Mouse (Mus musculus): ENCODE measurements around the gene Prkar1b. TPM values are rescaled to one million over a fixed set of nuclear protein-coding genes. Genes with fewer than 3 reads are reported as not detected.

Gene Prkar1b
- 2.3 TPM for polyA plus RNA-seq (2017; shearing (Covaris generic))

GRCm38 (mm10) chr5:139149681-139150602, at the start of gene Prkar1b, which contains the start of gene Dnaaf5:
Prkar1b (minus strand) TSS chr5:139150001.
Dnaaf5 (plus strand) TSS chr5:139150223.

GRCm38 (mm10) chr5:138997171-138997788, 152.5 kb downstream of the Prkar1b start, which contains the start of gene Pdgfa:
Pdgfa (minus strand) TSS chr5:138997370.

Other genes with a start within 250 kb of the Prkar1b start
- gene Pdgfa, start 152.6 kb downstream of the Prkar1b start, polyA plus RNA-seq (2017; shearing (Covaris generic)), result 0.16 TPM
- gene Dnaaf5, start 222 bp upstream of the Prkar1b start, polyA plus RNA-seq (2017; shearing (Covaris generic)), result 28.7 TPM
- 41.6 TPM for gene Sun1, start 50.6 kb upstream of the Prkar1b start, polyA plus RNA-seq (2017; shearing (Covaris generic))
- gene Get4, start 102.3 kb upstream of the Prkar1b start, polyA plus RNA-seq (2017; shearing (Covaris generic)), result 142 TPM
- 28.1 TPM for gene Adap1, start 175.6 kb upstream of the Prkar1b start, polyA plus RNA-seq (2017; shearing (Covaris generic))
- 53.2 TPM for gene Cox19, start 201.4 kb upstream of the Prkar1b start, polyA plus RNA-seq (2017; shearing (Covaris generic))
- not detected for gene Cyp2w1, start 202.6 kb upstream of the Prkar1b start, polyA plus RNA-seq (2017; shearing (Covaris generic))
- 30.8 TPM for gene Gpr146, start 227.7 kb upstream of the Prkar1b start, polyA plus RNA-seq (2017; shearing (Covaris generic))